Mouse (Mus musculus): Measurements from ENCODE around the gene Mrpl12. TPM values are rescaled to one million over a fixed set of nuclear protein-coding genes. Genes with fewer than 3 reads are reported as not detected.
A peak's percentile ranks its signal among the peaks of the same experiment; 100 is the strongest.

Mrpl12 gene
- total and polyA plus RNA-seq, 2 experiments, result 46.6 to 232 TPM

DNA sequence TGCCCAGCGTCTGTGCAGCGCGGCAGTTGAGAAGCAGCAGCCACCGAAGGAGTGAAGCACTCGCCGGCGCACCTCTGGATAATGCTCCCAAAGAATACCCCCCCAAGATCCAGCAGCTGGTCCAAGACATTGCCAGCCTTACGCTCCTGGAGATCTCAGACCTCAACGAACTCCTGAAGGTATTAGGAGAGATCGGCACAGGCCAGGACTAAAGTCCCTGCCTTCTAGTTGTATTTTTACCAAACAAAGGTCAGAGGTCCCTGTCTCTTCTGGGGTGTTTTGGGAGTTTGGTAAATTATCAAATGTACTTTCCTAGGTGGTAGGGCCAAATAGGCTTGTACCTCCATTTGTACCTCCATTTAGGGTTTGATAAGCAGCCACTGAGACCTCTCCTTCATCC, 838 bp downstream of the Mrpl12 start:
- peak; percentile 87 for DNase-seq (ENCODE audit: extremely low read depth, low read depth, low spot score)
- 2% methylated on average over 10 of the region's 10 CpGs for WGBS
- peak overlapping the region; percentile 91 for H3K4me3 ChIP-seq (ENCODE audit: insufficient read depth, low read depth, low read length)
- TF ChIP-seq CTCF (IDR thresholded peaks at IDR 0.05; ENCODE audit: low read depth, low read length), result no peak
- TF ChIP-seq POLR2A (IDR thresholded peaks at IDR 0.05; ENCODE audit: extremely low read depth, insufficient read depth, low read length), result no peak
- H3K79me2 ChIP-seq (ENCODE audit: control insufficient read depth, insufficient read depth, low read length), result peaks cover 9% of the 10 kb centered on the region; the same call in 1 of the 2 replicates
- peak overlapping the region; percentile 95 for H3K27ac ChIP-seq (replicated peaks; ENCODE audit: insufficient read depth, low read depth, low read length)
- peaks cover 24% of the 10 kb centered on the region for H3K36me3 ChIP-seq (ENCODE audit: control insufficient read depth, insufficient read depth, low read length)
- peaks cover 17% of the 10 kb centered on the region for H3K4me1 ChIP-seq (ENCODE audit: control insufficient read depth, insufficient read depth, low read length)
- no peaks in the 10 kb centered on the region for H3K27me3 ChIP-seq (ENCODE audit: control insufficient read depth, insufficient read depth, low read length)
- H3K9ac ChIP-seq (ENCODE audit: low read depth, low read length), result peak overlapping the region; percentile 97

DNA sequence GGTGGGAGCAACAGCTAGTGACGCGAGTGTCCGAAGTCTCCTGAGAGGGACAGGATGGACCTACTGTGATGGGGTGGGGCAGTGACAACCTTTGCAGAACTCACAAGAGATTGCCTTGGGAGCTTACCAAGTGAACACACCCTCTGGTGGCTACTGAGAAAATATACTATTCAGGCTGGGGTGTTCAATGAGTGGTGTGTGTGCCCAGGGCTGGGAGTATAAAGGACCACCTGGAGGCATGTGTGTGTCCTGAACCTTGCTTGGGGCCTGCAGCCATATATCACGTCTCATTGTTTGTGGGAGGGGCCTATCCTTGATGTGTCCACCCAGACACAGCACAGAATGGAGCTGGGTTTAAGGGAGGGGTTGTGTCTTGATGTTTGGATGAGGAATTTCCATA, 4.1 kb downstream of the Mrpl12 start:
- TF ChIP-seq CTCF (IDR thresholded peaks at IDR 0.05; ENCODE audit: low read depth, low read length), result no peak
- no peak for TF ChIP-seq POLR2A (IDR thresholded peaks at IDR 0.05; ENCODE audit: extremely low read depth, insufficient read depth, low read length)
- Histone ChIP-seq H3K27ac (replicated peaks; ENCODE audit: insufficient read depth, low read depth, low read length) (no peak overlapping the region), H3K9ac (ENCODE audit: low read depth, low read length) (no peak overlapping the region), H3K79me2 (ENCODE audit: control insufficient read depth, insufficient read depth, low read length) (peaks cover 9% of the 10 kb centered on the region; the same call in 1 of the 2 replicates), H3K36me3 (ENCODE audit: control insufficient read depth, insufficient read depth, low read length) (peaks cover 15% of the 10 kb centered on the region; the same call in 1 of the 2 replicates), H3K4me1 (ENCODE audit: control insufficient read depth, insufficient read depth, low read length) (peaks cover 31% of the 10 kb centered on the region), H3K4me3 (ENCODE audit: insufficient read depth, low read depth, low read length) (no peak overlapping the region), H3K27me3 (ENCODE audit: control insufficient read depth, insufficient read depth, low read length) (no peaks in the 10 kb centered on the region)
- 70% methylated on average over 4 of the region's 4 CpGs for WGBS
- no peak for DNase-seq (ENCODE audit: extremely low read depth, low read depth, low spot score)

DNA sequence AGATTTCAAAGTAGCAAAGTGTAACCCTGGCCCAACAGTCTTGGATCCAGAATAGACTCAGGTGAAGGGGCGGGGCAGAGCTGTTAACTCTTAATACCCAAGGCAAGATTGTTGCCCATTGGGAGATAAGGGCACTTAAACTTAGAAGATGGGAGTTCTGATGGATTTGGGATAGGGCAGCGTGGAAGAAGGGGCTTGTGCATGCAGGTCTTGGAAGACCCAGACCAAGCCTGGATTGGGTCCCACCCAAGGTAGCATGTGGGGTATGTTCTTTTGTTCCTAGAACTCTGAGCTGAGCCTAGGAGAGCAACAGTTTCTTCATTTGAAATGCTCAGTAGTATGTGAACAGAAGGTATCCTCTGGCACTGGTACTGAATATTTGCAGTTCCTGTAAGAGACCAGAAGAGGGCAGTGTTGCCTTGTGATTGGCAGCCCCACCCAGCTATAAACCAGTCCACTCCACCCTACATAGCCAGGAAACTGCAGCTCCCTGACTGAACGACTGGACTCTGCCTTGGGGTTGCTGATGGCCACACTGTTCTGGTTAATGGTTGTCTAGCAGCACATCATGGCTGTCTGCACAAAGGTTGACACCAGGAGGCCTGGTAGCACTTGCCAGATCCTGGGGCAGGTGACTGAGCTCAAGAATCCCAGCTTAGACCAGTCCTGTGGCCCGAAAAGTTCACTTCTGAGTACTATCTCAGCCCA, 4.8 kb downstream of the Mrpl12 start:
- Histone ChIP-seq H3K36me3 (ENCODE audit: control insufficient read depth, insufficient read depth, low read length) (peaks cover 15% of the 10 kb centered on the region; the same call in 1 of the 2 replicates), H3K27me3 (ENCODE audit: control insufficient read depth, insufficient read depth, low read length) (no peaks in the 10 kb centered on the region), H3K79me2 (ENCODE audit: control insufficient read depth, insufficient read depth, low read length) (peaks cover 9% of the 10 kb centered on the region; the same call in 1 of the 2 replicates), H3K27ac (replicated peaks; ENCODE audit: insufficient read depth, low read depth, low read length) (peak overlapping the region; percentile 93), H3K9ac (ENCODE audit: low read depth, low read length) (no peak overlapping the region; the same call in 1 of the 2 replicates), H3K4me3 (ENCODE audit: insufficient read depth, low read depth, low read length) (no peak overlapping the region), H3K4me1 (ENCODE audit: control insufficient read depth, insufficient read depth, low read length) (peaks cover 32% of the 10 kb centered on the region)
- 37% methylated on average over 4 of the region's 4 CpGs for WGBS
- DNase-seq (ENCODE audit: extremely low read depth, low read depth, low spot score), result peak; percentile 100
- TF ChIP-seq POLR2A (IDR thresholded peaks at IDR 0.05; ENCODE audit: extremely low read depth, insufficient read depth, low read length) (no peak; the same call in 1 of the 2 replicates), CTCF (IDR thresholded peaks at IDR 0.05; ENCODE audit: low read depth, low read length) (peak; percentile 85)

DNA sequence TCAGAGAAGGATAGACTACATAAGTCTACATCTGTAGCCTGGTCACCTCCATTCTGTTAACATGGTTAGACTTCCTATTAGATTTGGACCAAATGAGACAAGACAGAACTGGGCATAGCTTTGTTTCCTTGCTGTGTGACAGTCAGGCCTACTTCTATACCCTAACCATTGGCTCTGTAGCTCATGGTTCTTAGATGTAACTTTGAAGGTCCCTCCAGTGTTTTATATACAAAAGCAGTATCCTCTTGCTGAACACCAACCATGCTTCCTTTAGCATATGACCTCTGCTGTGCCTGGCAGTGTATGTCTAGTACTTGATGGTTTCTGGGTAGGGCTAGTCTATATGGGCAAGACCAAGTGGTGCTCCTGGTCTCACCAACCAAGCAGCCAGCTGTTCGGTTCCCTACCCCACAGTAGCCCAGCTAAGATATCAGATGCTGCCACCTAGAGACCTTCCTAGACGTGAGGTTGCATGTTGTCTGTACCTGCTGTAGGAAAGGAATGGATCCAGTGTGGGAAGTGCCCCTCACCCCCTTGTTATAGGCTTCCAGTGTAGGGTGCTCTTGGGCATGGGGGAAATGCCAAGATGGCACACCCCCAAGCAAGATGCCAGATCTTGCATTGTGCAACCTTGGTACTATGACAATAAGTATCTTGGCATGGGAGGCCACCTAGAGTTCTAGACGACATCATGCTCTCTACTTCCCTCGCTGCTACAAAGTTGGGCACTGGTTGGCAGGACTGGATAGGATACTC, 6.1 kb downstream of the Mrpl12 start:
- Histone ChIP-seq H3K79me2 (ENCODE audit: control insufficient read depth, insufficient read depth, low read length) (peaks cover 4% of the 10 kb centered on the region; the same call in 1 of the 2 replicates), H3K4me1 (ENCODE audit: control insufficient read depth, insufficient read depth, low read length) (peaks cover 33% of the 10 kb centered on the region), H3K4me3 (ENCODE audit: insufficient read depth, low read depth, low read length) (no peak overlapping the region), H3K27ac (replicated peaks; ENCODE audit: insufficient read depth, low read depth, low read length) (peak overlapping the region; percentile 93), H3K9ac (ENCODE audit: low read depth, low read length) (peak overlapping the region; percentile 58), H3K27me3 (ENCODE audit: control insufficient read depth, insufficient read depth, low read length) (no peaks in the 10 kb centered on the region), H3K36me3 (ENCODE audit: control insufficient read depth, insufficient read depth, low read length) (peaks cover 24% of the 10 kb centered on the region; the same call in 1 of the 2 replicates)
- peak; percentile 87 for DNase-seq (ENCODE audit: extremely low read depth, low read depth, low spot score)
- TF ChIP-seq POLR2A (IDR thresholded peaks at IDR 0.05; ENCODE audit: extremely low read depth, insufficient read depth, low read length), result no peak
- no peak for TF ChIP-seq CTCF (IDR thresholded peaks at IDR 0.05; ENCODE audit: low read depth, low read length)
- 22% methylated on average over 4 of the region's 4 CpGs for WGBS

DNA sequence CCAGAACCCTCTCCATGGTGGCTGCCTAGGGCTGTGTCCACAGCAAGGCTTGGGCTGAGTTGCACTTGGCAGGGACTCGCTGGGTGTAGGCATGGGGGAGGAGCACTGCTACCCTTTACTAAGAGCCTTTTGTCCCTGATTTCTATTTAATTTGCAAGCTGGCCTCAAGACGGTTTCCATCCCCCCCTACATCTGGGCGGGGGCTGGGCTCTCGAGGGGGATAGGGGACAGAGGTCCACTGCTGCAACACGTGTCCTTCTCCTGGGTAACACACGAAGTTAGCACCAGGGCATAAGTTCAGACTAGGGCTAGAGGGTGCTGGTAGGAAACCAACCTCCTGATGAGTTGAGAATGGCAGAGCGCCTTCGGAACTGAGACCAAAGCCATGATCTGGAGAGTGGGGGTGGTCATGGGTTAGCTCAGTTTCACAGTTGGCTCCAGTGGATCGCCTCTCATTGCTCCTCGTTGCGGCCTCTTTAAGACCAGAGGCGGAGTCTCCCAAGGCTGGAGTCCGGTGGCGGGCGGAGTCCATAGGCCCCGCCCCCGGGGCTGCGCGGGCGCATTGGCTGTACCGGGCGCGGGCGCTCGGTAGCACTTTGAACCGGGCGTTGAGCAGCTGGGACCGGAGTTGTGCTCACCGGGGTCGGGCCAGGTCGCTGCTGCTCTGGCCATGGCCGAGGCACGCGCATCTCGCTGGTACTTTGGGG, 7.1 kb downstream of the Mrpl12 start, which contains the start of gene Slc25a10:
Gene Slc25a10 (plus strand): TSS at position 524 of the 707 bp plus-strand sequence.
- TF ChIP-seq CTCF (IDR thresholded peaks at IDR 0.05; ENCODE audit: low read depth, low read length), result no peak
- TF ChIP-seq POLR2A (IDR thresholded peaks at IDR 0.05; ENCODE audit: extremely low read depth, insufficient read depth, low read length), result peak; percentile 84
- under 1% methylated on average over 35 of the region's 35 CpGs for WGBS
- peak; percentile 89 for DNase-seq (ENCODE audit: extremely low read depth, low read depth, low spot score)
- peaks cover 29% of the 10 kb centered on the region for H3K4me1 ChIP-seq (ENCODE audit: control insufficient read depth, insufficient read depth, low read length)
- peak within 1 kb of the TSS; percentile 94 for H3K9ac ChIP-seq (ENCODE audit: low read depth, low read length)
- H3K79me2 ChIP-seq (ENCODE audit: control insufficient read depth, insufficient read depth, low read length), result no peaks in the 10 kb centered on the region; the same call in 1 of the 2 replicates
- H3K36me3 ChIP-seq (ENCODE audit: control insufficient read depth, insufficient read depth, low read length), result peaks cover 28% of the 10 kb centered on the region
- H3K4me3 ChIP-seq (ENCODE audit: insufficient read depth, low read depth, low read length), result peak within 1 kb of the TSS; percentile 93
- no peaks in the 10 kb centered on the region for H3K27me3 ChIP-seq (ENCODE audit: control insufficient read depth, insufficient read depth, low read length)
- peak within 1 kb of the TSS; percentile 96 for H3K27ac ChIP-seq (replicated peaks; ENCODE audit: insufficient read depth, low read depth, low read length)
